Mouse (Mus musculus) retina, embryonic 14.5 days (tissue): ENCODE measurements around the gene Foxn3.

Experiments used
- DNase-seq: peaks from one replicate; pipeline ENCODE4 v3.0.0-alpha.2; 2015; ENCODE audit warnings: low spot score

The Foxn3 gene

GRCm38 (mm10) chr12:99248606-99249005 lies 314.8 kb downstream of the Foxn3 start:
- DNase-seq: peak; percentile 69

GRCm38 (mm10) chr12:99247939-99248338 lies 315.4 kb downstream of the Foxn3 start:
- DNase-seq: no peak

GRCm38 (mm10) chr12:99246984-99247746 lies 316.2 kb downstream of the Foxn3 start:
- DNase-seq: no peak

DNA sequence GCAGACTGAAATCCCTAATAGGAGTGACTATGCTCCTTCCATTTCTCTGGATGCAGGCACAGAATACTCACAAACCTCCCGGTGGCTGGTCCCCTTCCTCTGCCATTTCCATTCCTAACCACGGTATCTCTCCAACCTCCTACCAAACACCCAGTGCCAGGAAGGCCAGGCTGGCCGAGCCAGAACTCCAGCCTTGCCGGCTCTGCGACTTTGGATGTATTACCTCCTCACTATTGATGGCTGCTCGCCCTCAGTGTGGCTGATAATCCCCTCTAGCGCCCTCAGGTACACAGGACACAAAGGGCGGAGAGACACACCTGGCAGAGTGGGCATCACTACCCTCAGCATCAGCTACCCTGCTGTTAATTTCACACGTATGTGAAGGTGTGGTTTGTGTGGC lies 318.7 kb downstream of the Foxn3 start:
- no peak for DNase-seq

GRCm38 (mm10) chr12:99244264-99244663 lies 319.1 kb downstream of the Foxn3 start:
- DNase-seq: no peak

- no peak for DNase-seq
These were observed 320.1 kb downstream of the Foxn3 start for GRCm38 (mm10) chr12:99243316-99243715.

DNA sequence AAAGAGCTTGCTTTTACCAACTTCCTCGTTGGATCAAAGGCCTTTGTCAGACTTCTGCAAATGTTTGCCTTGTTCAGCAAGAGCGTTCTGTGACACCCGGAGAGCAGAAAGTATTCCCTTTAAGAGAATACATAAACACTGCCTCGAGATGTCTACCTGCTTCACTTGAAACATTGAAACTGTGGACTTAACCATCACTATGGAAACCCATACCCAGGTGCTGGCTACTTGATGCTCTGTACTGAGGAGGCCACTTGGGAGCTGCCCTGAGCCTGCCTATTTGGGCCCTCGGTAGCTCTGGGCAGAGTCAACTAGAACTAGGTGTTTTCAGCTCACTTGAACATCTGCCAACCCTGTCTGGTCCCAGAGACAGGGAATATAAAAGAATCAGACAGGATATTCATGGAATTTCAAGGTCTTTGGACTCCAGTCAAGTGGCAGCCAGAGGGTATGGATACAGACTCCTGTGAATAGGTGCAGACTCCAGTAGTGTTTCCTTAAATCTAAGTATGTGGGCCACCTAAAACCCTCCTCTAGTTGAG lies 323.1 kb downstream of the Foxn3 start:
- DNase-seq: no peak

GRCm38 (mm10) chr12:99239735-99240134 lies 323.6 kb downstream of the Foxn3 start:
- DNase-seq: no peak

DNA sequence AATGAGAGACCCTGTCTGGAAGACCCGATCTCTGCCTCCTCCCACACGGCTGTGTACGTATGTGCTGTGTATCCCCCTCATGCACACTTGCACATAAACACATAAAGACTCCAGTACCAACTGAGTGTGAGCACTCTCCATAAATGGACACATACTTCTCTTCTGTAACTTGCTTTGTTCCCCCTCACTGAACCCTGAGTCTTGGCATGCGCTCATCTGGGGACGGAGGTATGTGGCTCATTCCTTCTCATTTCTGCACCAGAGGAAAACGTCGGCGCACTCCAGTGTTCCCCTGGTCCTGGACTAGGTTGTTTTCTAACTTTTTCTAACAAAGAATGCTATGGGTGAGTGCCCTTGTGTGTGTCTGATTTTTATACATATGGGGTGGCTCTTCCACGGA lies 325.9 kb downstream of the Foxn3 start:
- DNase-seq: no peak

DNA sequence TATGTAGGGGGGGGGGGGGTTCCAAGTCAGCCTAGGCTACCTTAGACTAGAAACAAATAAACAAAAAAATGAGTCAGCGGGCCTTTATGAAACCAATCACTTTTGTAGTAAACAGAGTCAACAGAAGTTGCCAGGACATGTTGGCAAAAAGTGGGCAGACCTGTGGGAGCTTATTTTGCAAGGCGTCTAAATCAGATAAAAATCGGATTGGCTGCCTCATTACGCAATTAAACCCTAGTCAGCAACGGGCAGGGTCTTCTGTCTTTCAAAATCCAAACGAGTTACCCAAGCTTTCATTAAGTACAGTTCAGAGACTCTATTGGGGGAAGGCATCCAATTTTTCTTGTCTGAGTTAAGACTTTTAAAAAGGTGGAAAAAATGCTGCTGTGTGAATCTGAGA lies 329.0 kb downstream of the Foxn3 start:
- no peak for DNase-seq

DNA sequence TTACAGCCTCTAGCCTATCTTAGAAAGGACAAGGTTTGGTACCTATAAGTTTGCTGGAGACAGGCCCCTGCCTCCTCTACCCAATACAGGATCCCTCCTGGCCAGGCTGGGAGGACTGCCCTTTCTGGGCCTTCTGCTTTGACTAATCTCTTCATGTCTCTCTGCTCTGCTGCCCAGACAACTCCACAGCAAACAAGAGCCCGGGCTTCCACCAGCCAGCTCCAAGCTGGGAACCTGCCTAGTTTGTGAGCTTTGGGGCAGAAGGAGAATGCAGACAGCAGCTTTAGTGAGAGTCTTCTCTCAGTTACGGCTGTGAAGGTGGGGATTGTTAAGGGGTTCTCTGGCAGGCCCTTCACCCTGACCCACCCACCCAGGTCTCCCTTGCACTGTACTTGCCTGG lies 330.0 kb downstream of the Foxn3 start:
- DNase-seq: no peak

DNA sequence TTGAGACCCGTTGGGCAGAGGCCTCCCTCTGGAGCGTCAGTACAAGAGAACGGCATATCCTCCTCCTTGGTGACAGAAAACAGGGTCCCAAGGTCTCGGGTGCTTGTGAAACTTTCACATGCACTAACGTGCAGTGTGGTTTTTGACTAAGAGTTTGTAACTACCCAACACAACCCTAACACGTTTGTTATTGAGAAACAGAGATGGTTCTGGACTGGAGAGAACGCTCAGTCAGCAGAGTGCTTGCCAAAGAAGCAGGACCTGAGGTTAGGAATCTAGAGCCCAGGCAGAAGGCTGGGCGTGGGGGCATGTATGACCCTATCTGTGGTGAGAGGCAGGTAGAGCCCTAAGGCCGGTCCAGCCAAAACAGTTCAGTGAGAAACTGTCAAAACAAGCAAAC lies 330.9 kb downstream of the Foxn3 start:
- no peak for DNase-seq

GRCm38 (mm10) chr12:99231321-99231720 lies 332.1 kb downstream of the Foxn3 start:
- DNase-seq: no peak

GRCm38 (mm10) chr12:99230783-99231048 lies 332.7 kb downstream of the Foxn3 start:
- no peak for DNase-seq

DNA sequence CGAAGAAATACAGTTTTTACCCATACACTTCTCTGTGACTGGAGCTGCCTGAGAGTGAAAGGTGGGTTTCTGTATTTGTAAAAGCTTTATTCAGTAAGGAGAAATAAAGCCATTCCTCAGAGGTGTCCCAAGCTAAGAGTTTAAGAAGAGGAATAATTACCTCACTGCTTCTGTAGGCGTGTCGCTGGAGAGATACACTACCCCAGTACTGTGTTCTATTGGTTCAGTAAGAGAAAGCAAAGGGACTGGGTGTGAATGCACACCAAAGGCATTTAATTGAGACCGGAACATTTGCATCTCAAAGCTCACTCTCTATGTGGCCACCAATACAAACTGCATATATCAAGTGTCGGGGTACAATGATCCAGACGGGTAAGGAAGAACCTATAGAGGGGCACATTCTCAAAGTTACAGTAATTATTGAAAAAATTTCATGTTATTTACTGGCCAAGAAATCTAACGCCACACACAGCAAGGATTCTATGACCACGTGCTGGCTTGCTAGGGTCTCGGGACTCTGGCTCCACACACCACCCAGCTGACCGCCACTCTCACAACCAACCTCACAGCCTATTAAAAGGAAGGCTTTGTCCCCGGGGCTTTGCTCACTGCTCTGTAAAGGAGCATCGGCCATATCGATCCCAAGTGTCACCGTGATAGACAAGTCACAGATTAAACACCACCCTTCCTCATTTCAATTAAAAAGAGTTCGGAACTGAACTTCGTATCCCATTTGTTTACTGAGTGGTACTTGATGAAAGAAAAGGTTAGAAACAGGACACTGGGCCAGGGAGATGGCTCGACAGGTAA lies 333.2 kb downstream of the Foxn3 start:
- DNase-seq: peak; percentile 62

- DNase-seq: no peak
These were observed 335.9 kb downstream of the Foxn3 start for GRCm38 (mm10) chr12:99227313-99227952.

GRCm38 (mm10) chr12:99224863-99225603 lies 338.3 kb downstream of the Foxn3 start:
- DNase-seq: no peak

- DNase-seq: peak; percentile 52
These were observed 342.1 kb downstream of the Foxn3 start for GRCm38 (mm10) chr12:99221087-99221846.

DNA sequence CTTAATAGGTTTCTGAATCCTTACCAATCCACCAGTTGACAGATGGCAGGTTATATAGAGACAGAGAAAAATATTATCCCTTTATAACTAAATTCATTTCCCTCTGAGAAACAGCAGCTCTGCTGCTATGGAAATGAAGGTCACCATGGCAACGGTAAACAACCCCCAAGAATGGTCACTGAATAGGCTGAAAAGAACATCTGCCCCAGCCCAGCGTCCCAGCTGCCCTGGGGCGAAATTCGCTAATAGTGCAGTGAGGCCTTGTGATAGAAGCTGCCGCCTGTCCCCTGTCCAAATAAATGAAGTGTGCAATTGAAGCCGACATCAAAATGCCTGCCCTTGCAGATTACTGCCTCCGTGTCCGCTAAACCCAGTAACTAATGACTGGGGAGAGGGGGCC lies 343.0 kb downstream of the Foxn3 start:
- DNase-seq: peak; percentile 97

DNA sequence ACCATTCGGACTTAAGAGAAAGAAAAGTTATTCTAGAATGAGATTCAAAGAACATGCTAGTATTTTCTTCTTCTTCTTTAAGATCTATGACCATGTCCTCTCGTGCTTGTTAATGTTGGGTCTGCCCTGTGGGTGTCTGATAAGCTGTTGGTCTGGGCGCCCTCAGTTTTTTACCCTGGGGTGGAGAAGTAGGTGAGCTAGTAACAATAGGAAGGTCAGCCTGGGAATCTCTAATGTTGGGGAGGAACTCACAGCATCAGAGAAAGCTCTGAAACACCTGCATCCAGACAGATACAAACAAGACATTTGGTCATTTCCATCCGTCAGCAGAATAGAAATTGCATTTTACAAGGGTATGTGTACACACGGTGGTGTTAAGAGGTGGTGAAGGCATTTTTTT lies 343.6 kb downstream of the Foxn3 start:
- DNase-seq: no peak

DNA sequence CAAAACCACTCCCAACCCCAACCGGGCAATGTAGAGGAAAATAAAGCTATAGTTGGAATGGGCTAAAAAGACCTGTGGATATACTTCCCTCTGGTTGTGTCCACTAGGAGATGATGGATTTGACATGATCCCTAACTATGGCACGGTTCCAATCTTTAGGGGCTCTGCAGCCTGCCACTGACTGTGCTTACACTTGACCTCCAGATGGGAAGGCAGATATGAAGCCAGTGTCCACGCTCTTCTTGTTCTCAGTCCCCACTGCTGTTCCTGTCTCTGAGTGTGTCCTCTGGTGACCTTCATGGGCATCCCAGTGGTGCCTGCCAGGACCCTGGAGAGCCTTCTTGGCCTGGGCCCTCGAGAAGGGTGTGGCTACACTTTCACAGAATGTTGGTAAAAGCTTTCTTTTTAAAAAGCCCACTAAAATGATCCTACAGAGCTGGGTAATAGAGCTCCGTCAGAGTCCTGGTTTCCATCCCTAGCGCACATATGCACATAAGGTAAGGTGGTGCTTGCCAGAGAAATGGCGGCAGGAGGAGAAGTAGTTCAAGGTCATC lies 346.2 kb downstream of the Foxn3 start:
- no peak for DNase-seq
